Mouse (Mus musculus) megakaryocyte progenitor cell, adult 5-6 weeks (primary cell): ENCODE measurements around the gene Atp9a. TPM values are rescaled to one million over a fixed set of nuclear protein-coding genes. Genes with fewer than 3 reads are reported as not detected.

Experiments
- ATAC-seq: replicated peaks from 2 replicates; pipeline ENCODE4 v1.8.0; 2016; ENCODE audit warnings: mild to moderate bottlenecking, moderate TSS enrichment, inconsistent platforms; ENCODE audit not compliant: poor library complexity
- total RNA-seq, 2 experiments: library from RNA; stranded (forward) in 1 of 2; stranded (reverse) in 1 of 2; fragments of 157-497, 149-512 nt in 1 of 2; fragments of 200-1000 nt in 1 of 2; gene quantifications; 2 replicates each; pipeline versions ENCODE4 v1.2.3 to v1.2.4; 2015 to 2017

Atp9a gene
- total RNA-seq, 2 experiments from 2014 or later, result 0.15 to 0.42 TPM

GRCm38 (mm10) chr2:168683520-168684150 lies 58.6 kb downstream of the Atp9a start:
- ATAC-seq, result 0 out of 2 replicates have a peak, but pooled peaks have one; percentile 29

DNA sequence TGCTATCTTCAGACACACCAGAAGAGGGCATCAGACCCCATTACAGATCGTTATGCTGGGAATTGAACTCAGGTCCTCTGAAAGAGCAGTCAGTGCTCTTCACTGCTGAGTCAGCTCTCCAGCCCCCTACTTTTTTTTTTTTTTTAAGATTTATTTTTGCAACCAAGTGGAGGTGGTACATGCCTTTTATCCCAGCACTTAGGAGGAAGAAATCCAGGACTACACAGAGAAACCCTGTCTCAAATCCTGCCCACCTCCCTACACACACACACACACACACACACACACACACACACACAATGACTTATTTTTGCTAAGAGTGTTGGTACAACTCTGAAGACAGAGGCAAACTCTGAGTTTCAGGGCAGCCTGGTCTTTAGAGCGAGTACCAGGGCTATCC lies 59.5 kb downstream of the Atp9a start:
- no peak for ATAC-seq

DNA sequence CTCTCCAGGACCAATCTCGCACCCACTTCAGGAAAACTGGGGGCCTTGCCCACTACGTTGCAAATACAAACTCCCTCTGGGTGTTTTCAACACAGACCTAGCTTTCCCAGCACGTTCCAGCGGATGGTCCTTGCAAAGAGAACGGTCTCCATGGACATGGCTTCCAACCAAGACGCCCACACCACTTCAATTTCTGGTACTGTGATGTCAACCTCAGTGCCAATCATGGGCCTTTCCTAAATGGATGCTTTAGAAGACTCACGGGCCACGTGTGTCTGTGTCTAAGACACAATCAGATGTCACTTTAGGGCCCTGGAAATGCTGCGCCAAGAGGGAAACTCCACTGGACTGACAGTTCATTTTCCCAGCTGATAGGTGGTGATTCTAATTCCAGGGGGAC lies 60.7 kb downstream of the Atp9a start:
- no peak for ATAC-seq

- no peak for ATAC-seq
Observed at GRCm38 (mm10) chr2:168679381-168680199, 62.6 kb downstream of the Atp9a start.

GRCm38 (mm10) chr2:168678662-168679294 lies 63.4 kb downstream of the Atp9a start:
- ATAC-seq, result no peak

DNA sequence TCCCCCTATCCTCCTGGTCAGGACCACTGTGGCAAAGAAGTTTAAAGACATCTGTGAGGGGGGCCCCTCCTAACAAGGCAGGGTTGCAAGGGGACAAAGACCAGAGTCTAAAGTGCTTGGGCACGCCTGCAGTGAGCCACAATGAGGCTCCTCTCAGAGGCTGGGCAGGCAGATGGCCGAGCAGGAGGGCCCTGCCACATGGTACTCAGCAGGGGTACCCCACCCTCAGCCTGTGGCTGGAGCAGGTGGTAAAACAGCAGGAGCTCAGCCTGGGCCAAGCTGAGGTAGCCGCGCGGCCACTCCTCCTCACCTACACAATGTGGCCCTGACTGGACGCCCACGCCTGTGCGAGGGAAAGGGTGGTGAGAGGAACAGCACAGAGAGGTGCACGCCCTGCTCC lies 64.6 kb downstream of the Atp9a start:
- no peak for ATAC-seq

DNA sequence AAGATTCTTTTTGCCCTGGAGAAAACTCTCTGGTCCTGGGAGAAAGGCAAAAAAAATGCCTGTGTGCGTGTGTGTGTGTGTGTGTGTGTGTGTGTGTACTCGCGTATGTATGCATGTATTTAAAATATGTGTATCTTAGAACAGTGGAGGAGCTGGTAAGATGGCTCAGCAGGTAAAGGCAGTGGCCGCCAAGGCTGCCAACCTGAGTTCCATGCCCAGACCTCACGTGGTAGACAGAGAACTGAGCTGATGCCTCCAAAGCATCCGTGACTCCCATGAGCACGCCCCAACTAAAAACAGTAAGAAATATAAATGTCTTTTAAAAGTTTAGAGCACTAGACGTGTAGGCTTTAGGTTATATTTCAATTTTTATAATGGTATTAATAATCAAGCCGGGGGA lies 70.5 kb downstream of the Atp9a start:
- ATAC-seq, result no peak

GRCm38 (mm10) chr2:168670241-168670640 lies 72.0 kb downstream of the Atp9a start:
- no peak for ATAC-seq

DNA sequence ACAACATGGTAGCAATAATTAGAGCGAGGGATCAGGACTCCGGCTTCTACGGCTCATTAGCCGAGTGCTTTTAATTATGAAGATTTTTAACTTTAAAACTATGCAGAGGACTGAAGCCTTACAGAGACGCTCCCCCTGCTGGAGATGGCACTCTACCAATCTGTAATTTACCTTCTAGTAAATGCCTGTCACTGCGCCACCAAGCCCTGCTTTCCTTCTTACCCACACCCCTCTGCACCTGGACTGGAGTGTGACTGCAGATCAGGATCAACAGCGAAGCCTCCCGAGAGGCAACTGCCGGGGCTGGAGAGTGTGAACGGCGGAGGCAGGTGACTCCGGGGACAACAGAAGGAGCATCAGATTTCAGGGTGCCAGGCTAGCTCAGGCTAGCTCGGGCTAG lies 72.4 kb downstream of the Atp9a start:
- no peak for ATAC-seq

GRCm38 (mm10) chr2:168667745-168668144 lies 74.5 kb downstream of the Atp9a start:
- ATAC-seq, result no peak; the same call in 1 of the 2 replicates

DNA sequence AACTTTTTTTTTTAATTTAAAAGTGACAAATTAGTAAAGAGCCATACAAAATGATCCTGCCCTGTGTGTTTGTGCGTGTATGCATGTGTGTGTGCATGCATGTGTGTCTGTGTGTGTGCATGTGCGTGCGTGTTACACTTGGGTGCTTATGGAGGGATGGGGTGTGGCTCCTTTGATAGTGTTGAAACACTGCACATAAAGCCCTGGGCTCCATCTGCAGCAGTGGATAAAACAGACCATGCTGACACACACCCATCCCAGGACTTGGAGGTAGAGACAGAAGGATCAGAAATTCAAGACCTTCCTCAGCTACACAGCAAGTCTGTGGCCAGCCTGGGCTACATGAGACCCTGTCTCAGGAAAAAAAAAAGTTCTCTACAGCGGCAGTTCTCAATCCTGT lies 76.5 kb downstream of the Atp9a start:
- ATAC-seq, result no peak

DNA sequence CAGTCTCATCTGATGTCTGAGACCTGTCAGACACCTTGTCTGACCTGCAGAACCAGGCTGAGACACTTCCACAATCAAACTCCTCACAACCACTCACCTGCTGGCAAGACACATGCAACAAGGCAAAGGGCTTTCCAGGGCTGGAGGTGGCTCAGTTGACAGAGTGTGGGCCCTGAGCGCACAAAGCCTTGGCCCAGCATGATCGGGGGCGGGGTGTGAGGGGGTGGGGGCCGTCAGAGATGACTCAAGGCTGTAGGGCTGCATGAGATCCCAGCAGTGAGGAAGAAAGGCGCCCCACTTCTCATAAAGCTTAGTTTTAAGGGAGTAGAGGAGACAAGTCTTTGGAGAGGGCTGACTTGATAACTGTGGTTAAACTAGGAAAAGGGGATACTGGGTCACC lies 78.5 kb downstream of the Atp9a start:
- ATAC-seq, result no peak

- no peak for ATAC-seq
Observed at GRCm38 (mm10) chr2:168663216-168663615, 79.0 kb downstream of the Atp9a start.

DNA sequence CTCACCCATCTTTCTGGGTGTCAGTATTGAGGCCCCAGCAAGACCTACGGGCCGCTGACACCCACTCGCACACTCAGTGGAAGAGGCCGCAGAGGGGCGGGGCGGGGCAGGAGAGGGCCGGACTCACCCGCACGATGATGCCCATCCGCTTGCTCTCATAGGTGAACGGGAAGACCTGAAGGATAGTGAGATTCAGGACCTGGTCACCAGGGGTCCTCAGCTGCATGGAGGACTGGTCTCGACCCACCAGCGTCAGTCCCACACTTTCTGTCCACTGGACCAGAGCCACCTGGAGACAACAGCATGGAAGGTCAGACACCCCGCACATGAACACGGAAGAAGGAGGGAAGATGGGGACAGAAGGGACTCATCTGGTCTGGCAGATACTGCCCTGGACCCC lies 80.4 kb downstream of the Atp9a start:
- no peak for ATAC-seq

DNA sequence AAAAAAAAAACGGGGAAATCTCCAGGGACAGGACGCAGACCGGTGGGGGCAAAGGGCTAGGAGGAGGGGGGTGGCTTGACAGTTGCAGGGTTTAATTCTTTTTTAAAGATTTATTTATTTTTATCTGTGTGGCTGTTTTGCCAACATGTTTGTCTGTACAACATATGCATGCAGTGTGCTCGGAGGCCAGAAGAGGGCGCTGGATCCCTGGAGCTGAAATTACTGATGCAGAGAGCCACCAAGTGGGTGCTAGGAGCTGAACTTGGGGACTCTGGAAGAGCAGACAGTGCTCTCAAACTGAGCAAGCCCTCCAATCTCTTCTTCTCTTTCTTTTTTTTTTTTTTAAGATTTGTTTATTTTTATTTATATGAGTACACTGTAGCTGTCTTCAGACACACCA lies 81.9 kb downstream of the Atp9a start:
- 0 out of 2 replicates have a peak, but pooled peaks have one; percentile 50 for ATAC-seq

DNA sequence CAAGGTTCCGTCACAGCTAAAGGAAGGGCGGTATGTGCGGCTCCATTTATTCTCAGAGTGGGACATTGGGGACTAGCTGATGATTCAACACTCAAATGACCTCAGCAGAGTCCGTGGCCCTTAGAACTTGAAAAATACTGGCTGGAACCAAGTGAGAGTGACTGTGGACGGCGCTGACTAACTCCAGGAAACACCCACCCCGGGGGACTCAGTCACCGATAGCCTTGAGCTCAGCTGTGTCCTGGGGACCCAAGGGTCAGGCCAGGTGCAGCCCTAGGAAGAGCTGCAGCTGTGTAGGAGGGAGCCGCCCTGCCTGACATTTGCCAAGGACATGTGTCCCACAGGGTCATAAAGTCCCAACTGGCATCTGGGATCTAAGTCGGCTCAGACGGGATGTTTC lies 83.7 kb downstream of the Atp9a start:
- ATAC-seq, result no peak

DNA sequence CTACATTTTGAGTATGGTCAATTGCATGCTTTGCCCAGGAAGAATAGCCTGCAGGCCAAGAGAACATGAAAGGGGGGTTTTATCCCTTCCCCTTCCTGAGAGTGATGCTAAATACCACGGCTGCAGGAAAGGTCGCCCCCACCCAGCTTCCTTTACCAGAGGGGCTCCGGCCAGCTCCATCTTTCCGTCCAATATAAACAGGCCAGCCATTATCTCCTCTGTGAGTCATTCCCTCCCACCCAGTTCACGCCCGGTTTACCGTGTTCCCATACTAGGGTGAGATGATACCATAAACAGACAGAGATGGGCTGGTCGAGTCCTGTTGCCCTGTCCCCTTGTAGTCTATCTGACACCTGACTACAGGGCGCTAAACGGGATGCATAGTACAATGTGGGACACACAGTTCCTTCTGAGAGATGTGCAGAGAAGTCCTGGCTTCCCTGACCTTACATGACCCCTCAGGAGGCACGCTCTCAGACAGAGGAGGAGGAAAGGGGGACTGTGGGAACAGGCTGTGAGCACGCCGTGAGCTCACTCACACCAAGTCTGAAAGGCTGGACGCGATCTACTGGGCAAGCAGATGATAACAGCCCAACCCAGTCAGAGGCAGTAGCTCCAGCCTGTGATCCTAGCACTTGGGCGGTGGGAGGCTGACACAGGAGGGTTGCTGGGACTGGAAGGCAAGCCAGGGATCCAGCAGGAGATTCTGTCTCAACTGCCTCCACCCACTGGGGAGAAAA lies 85.5 kb downstream of the Atp9a start:
- ATAC-seq, result no peak

DNA sequence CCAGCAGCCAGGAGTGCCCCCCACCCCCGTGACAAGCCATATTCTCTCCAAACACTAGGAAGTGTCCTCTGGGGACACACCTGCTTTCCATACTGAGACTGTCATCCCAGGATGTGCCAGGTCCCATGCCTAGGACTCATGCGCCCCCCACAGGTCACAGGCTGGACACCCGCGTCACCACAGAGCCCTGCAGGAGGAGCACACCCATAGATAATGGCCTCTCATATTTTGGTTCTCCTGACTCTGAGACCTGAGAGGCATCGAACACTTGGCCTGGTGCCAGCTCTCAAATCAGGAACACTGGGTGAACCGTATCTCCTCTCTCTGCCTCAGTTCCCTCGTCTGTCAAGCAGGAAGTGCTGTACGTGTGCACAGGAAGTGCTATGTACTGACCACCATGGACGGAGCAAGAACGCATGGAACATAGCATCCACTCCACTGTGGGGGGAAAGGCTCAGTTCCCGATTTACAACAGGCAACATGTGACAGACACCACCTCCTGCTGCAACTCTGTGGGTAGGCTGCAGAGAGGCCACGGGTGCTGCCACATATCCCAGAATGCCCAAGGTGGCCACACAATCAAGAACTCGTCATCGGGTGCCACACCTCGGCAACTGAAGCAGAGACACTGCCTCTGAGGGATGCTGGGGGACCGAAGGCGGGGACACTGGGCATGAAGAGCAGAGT lies 87.1 kb downstream of the Atp9a start:
- peak; percentile 68 for ATAC-seq

DNA sequence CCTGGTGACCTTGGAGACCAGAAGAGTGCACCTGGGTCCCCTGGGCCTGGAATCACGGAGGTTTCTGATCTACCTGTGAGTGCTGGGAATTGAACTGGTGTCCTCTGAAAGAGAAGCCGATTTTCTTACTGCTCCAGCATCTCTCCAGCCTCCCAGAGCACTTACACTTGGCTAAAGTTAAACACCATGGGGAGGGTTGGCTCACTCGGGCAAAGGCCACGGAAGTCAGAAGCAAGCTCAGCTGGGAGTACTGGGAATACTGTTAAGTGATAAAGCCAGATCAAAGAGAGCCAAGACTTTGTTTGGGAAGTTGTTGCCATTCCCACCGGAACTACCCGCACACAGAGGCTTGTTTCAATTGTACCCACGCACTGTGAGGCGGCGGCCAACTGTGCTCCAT lies 87.7 kb downstream of the Atp9a start:
- no peak for ATAC-seq

DNA sequence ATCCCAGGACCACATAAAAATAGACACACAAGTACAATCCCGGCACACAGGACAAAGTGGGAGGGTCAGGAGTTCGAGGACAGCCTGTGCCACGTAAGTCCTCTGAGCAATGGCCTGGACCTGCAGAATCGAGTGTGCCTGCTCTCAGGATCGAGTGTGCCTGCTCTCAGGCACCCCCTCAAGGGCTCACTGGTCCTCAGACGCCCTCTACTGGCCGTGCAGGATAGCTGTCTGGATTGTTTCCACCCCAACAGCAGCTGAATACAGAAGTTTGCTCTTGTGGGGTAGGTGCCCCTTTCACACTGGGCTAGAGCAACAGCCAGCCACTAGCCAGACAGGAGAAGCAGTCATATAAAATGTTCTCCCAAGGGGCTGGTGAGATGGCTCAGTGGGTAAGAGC lies 90.5 kb downstream of the Atp9a start:
- peak; percentile 77 for ATAC-seq

DNA sequence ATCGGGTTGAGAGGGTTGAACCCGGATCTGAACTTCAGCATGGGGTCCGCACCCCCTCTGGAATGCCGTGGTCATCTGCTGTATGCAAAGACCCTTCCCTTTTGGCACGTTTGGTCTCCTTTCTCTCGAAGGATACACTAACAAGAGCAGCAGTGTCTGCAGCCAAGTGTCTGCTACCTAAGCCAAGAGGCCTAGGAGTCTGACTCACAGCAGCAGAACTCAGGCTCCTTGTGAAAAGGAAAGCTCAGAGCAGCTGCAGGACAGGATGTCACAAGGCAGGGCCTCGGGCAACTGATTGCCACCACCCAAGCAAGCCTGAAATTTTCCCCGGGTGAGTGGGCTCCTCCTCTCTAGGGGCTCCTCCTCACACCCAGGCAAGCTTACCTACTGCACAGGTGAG lies 94.0 kb downstream of the Atp9a start:
- ATAC-seq, result no peak
